Mouse (Mus musculus) frontal cortex, postnatal 10 days (tissue): ENCODE measurements around the gene Rrbp1.

Experiments
- DNase-seq, 2 experiments: peaks; one replicate each; pipeline ENCODE4 v3.0.0; 2022; ENCODE audit warnings: low spot score in 2 of 2, mixed read lengths in 1 of 2

Rrbp1 gene

DNA sequence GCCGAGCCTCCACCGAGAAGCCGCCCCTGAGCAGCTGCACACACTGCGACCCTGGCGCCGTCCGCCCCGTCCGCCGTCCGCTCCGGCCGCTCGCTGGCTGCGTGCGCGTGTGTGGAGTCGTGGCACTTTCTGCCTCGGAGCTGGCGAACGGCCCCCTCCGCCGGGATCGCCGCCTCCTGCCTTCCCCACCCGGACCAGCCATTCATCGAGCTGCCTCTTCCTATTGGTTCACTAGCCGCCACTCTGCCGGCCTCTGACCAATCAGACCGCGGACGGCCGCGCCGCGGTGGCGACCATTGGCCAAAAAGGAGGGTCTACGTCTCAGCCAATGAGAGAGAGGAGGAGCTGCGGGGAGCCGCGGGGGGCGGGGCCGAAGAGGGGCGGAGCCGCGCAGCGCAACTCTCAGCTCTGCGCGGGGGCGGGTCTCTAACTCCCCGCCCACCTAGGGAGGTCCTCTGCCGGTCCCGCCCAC, at the start of gene Rrbp1:
TSS of gene Rrbp1 (minus strand) at position 184 of the 472 bp plus-strand sequence.
- DNase-seq = peak; percentile 99

DNA sequence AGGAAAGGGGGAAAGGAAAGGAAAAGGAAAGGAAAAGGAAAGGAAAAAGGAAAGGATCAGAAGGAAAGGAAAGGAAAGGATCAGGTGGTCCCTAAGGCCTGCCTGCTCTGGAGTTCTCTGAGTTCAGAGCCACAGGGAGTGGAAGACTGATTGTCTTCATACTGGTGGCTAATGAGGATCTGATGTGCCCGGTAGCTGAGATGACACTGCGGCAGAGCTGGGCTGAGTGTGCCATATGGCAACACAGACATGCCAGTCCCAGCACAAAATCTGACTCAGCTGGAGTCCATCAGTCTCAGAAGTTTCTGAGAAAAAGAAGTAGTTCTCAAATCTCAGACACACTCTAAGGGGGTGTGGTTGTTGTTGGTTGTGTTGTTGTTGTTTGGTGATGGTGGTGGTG, 46.7 kb upstream of the Rrbp1 start:
- no peak for DNase-seq

DNA sequence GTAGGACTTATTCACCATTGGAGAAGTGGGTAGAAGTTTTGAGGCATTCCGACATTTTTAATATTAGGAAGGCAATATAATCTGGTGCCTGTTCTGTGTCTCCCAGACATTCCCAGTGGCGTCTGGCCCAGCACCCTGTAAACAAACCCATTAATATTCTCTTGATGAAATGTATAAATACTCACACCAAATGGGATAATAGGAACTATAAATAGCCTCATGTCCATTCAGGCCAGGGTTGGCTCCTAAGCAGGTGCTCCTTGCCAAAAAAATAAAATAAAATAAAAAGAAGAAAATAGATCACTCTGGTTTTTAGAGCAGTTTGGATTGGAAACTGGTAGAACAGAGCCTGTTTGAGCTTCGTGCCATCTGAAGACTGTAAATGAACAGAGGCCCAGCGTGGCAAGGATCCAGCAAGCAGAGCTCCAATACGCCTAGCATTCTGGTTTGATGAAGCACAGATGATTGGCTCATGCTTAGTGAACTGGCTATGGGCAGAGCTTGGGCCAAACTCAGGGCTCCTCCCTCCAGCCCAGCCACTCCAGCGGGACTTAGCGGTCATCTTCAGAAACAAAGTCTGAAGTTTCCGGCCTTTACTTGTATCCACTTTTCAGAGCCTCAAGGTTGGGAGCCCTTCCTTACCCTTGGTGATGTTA, 41.5 kb upstream of the Rrbp1 start:
- peak; percentile 58 to 62 for DNase-seq

DNA sequence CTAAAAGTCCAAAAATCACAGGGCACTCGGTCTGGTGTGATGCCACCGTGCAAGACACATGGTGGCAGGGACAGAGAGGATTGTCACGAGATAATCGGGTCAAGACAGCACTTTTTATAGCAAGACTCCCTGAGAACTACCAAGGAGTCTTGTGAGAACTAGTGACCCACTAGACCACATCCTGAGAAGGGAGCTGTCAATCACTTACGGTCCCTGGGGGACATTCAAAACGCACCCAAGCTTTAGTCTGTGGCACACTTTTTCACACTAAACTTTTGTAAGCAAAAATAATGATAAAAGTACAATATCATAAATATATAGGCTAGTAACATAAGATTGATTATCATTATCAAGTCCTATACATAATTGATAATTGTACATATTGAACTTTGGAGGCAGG, 39.8 kb upstream of the Rrbp1 start:
- DNase-seq = no peak

DNA sequence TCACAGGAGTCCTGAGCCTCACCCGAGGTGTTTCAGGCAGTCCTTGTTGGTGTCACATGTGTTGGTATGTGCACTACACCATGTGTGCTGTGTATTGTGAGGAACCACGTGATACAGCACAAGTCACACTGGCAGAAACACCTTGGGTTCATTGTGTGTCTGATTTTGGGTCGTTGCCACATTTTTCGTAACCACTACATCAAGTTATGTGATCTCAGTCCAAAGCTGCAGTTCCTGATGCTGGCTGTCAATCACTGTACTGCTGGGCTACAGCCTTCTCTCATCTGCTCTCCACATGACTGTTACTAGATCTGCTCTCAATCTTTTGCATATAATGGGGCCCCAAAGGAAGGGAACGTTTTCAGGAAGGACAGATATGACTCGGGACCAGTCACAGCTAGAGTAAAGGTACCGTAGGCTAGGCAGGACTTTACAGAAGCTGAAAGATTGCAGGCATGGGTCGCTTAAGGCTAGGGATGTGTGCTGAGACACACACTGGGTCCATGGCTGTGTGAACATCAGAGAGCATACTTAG, 39.1 kb upstream of the Rrbp1 start:
- no peak for DNase-seq

DNA sequence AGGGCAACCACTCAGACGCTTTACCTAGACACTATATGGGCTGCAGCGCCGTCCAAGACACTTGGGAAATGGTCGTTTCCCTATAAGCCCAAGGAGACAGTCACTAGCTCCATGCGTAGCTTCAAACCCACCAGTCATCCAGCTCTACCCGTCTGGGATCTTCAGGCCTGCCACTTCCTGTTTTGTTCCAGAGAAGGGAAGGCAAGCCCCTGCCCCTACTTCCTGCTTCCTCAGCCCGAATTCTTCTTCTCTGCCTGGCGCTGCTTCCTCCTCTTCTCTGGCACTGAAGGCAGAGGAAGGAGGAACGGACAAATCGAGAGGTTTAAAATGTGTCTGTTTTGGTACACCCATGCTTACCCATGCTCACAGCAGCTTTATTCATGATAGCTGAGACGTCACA, 35.9 kb upstream of the Rrbp1 start:
- DNase-seq = no peak

DNA sequence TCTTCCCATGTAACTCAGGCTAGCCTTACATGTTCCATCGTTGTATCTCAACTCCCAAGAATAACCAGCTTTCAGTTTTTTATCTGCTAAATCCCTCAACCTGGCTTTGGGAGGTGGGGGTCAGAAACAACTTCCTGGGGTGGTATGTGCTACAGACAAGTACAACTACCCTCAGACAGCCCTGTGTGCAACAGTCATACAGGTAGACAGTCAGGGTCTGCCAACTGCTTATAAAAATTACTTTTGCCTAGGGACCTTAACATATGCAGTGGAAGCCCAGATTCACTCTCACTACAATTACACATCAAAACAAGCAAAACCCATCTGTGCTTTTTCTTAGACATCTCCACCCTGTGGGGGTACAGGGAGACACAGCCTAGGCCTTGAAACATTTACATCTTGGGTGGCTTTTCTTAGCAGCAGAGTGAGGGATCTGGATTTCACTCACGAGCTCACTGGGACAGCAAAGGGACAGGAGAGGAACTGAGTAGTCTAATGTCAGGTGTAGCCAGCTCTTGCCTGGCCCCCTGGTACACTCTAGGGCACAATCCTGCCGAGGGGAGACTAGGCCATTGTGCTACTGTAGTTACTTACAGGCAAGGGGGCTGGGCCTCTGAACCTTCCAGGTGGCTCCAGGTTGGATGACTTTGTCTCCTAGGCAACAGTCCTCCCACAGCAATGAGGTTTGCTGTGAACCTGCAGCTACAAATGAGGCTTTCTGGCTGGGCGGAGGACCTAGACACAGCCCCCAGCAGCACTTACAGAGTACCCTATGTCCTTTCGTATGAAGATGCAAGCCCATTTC, 34.9 kb upstream of the Rrbp1 start:
- DNase-seq = peak; percentile 20 to 22

DNA sequence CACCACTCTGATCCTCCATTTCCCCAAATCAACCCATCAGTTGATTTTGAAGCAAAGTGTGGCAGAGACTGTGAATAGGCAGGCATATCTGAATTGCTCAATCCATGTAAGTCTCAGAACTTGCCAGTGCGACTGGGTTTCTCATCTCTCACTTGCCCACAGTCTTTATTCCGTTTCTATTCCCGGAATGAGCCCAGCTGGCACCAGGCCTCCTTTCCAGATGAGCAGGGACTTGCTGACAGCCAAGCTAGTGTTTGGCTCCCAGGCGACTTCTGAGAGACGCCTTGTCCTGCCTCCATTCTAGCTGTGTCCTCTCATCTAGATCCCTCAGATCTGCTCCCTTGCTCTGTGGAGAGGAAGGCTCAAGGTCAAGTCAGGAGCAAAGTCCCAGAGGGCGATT, 33.7 kb upstream of the Rrbp1 start:
- DNase-seq = peak; percentile 64 to 65

DNA sequence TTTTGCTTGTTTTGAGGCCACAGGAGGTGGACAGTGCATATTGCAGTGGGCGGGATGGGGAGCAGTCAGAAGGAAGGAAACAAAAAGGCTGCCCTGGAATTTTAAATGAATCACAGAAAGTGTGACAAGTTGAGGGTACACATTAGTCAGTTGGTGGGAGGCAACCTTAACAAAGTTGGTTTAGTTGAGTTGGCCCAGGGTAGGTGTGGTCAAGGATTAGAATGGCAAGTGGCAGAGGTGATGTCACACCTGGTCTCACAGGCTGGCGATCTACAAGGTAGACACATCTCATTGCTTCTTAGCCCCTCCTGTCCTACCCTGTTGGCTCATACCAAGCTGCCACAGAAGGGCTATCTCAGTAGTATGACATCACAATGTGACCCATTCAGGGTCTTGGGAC, 21.6 kb upstream of the Rrbp1 start, which contains the start of gene Banf2:
TSS of gene Banf2 (plus strand) at position 396 of the 400 bp plus-strand sequence.
- DNase-seq = no peak

DNA sequence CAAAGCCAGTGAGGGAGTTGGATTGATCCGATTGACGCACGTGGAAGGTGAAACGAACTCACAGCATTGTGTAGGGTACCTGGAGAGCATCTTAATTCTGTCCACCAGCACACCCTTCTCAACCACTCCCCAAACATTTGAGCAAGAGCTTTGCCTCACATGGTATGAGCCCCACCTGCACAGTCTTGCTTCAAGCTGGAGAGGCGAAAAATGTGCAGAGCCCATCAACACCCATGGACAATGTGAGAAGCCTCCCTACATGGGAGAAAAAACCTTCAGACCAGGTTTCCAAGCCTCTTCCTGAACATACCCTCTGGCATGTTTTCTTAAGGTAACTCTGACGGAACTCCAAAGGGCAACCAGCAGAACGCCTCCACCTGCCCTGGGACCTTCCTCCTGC, 19.7 kb upstream of the Rrbp1 start:
- no peak for DNase-seq

DNA sequence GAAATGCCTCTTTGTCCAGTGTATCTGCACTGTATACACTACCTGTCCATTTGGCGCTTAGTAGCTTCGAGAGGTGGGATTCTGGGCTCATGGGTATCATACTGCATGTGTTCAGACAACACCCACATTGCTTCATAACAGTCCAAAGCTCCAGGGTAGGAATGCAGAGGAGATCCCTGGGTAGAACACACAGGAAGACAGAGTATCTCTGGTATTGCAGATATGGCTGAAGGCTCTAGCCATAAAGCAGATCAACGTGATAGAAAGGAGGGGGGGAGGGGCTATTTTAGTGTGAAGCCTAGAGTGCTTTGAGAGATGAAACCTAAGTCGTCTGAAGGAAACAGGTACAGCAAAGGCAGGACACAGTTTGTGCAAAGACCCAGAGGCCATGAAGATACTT, 15.4 kb upstream of the Rrbp1 start:
- DNase-seq = no peak

DNA sequence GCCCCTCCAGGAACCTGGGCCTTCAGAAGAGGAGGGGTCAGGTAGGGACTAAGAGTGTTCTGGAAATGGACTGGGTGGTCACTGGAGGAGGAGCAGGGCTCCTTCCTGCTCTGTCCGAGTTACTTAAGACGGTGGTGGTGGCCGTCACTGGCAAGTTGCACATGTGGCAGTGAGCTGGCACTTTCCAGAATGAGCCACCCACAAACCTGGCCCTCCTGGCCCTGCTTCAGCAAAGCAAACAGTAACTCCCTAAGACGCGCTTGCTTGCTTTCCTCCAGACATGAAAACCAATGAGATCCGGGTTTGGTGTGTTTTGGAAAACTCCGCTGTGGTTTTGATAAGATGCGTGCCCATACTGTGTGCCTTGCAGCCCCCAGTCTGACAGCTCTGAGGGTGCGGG, 14.3 kb upstream of the Rrbp1 start:
- no peak for DNase-seq

DNA sequence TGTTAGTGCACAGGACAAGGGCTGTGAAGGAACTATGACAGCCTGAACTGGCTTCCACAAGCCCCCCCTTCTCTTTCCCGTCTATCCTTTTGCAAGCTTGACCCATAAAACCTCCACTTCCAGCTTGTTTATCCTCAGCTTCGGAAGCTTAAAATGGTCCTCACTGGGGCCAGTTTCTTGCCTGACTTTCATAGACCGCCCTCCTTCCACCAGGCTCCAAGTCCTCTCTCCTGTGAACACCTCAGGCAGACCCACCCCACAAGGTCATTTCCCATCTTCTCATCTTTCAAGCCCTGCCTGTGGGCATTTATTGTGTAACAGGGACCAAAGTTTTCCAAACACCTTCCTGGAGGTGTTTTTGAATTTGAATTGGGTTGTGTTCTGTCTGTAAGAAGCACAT, 11.4 kb upstream of the Rrbp1 start:
- DNase-seq = no peak

DNA sequence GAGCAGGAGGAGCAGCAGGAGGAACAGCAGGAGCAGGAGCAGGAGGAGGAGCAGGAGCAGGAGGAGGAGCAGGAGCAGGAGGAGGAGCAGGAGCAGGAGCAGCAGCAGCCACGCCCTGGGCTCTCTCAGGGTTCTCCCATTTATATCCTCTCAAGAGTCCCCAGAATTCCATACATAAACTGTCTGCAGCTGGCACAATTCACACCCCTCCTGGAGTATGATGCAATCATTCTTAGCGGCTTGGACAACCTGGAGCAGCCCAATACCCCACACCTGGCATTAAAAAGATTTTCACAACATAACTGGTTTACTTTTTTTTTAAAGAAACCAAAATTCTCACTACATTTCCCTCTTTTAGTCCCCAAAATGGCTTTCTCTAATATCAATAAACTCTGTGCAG, 8.9 kb upstream of the Rrbp1 start:
- no peak for DNase-seq

DNA sequence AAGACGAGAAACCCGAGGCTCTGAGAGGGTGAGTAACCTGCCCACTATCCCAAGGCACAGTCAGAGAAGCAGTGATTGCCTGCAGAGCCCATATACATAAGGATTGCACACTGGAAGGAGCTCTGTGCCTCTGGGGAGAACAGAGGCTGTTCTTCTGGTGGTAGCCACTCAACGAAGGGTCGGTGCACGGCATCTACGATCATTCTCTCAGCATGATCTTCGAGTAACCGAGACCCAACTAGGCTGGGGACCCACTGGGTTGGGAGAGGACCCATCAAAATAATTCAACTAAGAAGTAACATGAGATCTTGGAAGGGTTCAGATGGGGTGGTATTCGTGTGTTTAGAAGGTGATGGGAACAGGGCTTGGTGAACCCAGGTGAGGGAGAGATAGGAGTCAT, 4.8 kb upstream of the Rrbp1 start:
- no peak for DNase-seq

DNA sequence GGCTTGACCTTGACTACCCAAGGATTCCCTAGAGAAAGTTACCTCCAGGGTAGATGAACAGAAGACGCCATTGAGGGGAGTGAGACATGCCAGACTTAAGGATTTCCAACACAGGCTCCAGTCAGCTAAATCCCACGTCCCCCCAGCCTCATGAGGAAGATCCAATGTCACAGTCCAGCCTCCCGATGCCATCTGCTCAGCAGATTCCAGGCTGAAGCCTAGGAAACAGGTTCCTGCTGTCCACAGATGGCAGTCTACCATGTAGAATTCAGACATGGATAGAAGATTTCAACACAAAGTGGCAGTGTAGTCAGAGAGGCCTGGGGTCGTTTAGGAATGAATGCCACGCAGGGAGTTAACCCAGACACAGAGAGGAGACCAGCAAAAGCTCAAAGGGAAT, 3.4 kb upstream of the Rrbp1 start:
- DNase-seq = no peak

DNA sequence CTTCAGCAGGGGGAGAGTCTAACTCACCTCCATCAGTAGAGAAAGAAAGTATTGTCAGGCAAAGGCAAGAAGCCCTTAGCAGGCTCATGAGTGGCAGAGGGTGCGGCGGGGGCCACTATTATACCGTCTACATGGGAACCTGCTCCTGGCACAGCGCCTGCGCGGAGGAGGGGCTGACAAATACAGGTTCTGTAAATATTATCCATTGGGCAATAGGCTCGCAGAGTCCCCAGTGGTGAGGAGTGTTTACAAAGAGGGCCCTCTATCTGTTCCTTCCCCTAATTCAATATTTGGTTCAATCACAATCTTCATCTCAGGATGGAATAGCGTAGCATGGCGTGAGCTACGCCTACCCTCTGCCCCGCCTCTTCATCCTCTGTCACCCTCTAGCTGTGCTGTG, 3.0 kb upstream of the Rrbp1 start:
- DNase-seq = no peak

DNA sequence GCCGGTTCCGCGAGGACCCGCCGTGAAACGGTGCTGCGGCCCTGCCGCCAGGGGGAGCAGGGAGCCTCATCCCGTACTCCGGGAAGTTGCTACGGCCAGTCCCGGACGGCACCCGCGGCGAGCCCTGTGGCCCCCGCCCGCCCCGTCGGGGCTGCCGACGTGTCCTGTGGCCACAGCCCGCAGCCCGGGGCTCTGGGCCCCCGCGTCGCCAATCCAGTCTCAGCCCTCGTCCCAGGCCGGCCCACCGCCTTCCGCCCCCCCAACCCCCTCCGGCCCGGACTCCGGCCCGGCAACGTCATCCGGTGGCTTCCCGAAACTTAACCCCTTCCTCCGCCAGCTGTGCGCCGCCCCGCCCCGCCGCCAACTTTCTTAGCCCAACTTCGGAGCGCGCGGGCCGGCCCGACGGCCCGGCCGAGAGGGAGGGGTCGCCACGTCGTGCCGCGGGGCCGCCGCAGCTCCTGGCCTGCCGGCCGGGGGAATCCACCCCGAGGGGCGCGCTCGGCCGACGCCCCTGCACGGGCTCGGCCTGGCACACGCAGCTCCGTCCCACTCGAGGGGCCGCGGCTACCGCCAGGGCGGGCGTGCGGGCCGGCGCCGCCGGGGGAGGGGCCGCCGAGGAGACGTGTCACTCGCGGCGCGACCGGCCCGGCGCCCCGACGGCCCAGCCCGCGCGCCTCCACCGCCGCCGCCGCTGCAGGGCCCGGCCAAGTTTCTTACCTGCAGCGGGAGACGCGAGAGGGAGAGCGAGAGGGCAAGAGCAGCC, 600 bp downstream of the Rrbp1 start:
- DNase-seq = peak; percentile 63 to 75

DNA sequence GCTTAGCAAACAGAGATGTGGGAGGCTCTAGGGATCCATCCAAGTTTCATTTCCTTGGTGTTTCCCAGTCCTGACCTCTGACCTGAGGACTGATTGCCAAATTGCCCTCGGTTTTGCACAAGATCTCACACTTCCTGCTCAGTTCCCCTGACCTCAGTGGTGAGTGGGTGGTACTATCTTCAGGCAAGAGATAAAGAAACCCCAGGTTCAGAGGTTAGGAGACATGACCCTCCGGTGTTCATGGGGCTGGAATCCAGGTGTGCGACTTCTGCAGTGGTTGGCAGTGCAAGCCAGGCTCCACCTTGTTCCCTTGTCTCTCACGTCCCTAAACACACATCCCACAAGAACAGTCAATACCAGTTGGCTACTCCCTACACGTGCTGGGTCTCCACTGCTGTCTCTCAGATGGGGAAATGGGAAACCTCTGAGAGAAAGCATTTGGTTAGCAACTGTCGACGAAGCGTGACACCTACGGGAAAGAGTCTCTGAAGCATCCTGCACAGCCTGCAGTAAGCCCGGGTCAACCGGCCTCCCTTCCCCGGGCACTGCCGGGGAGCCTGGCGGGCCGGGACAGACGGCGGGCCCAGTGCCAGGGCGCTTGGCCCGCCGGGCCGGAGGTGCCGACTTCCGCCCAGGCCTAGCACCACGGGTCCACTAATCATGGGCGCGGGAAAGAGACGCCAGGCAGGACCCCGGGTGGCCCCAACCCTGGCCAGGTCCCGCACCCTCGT, 1.3 kb downstream of the Rrbp1 start:
- DNase-seq = peak in 1 of 2 experiments; percentile 19

DNA sequence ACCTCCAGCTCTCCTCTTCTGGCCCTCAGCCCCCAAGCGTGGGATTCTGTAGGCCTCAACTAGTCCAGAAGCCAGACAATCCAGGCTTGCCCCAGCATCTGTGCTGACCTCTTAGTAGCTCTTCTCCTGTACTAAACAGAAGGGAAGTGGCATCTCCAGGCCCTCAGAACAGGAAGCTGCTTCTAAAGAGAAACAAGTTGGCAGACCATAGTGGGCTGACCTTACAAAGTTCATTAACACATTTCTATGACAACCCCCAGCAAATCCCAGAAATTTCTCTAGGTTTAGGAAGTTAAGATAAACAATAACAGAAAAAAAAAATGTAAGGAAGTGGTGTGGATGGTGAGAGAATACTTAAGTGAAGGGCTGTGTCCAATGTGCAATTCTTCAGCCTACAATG, 2.0 kb downstream of the Rrbp1 start:
- DNase-seq = no peak

DNA sequence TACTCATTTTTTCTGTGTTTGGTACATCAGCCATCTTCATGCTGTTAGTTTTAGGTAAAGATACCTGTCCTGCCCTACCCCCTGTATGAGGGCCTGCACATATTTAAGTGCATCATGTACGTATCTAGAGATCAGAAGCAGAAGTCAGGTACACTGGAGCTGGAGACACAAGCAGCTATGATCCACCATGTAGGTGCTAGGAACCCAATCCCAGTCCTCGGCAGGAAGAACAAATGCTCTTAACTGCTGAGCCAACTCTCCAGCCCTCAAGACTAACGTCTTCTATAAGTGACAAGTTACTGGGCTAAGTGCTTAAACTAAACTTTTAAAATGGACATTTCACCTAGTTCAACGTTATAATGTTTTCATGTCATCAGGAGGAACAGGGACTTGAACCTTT, 3.9 kb downstream of the Rrbp1 start:
- DNase-seq = no peak

DNA sequence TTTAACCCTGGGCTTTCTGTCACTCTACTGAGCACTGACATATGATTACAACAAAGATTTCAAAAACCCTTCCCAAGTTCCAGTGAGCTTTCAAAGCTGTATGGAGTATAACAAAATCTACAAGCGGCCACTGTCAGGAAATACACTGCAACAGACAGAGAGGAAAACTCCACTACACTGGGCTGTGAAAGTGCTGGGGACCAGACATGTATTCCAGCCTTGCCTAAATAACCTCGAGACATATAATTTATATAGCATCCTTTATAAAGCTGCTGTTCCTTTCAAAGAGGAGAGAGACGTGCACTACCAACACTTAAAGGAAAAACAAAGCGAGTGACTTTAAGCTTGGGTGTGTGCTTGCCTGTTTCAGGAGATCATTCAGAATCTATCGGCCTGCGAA, 4.4 kb downstream of the Rrbp1 start:
- no peak for DNase-seq
